Mouse (Mus musculus) G1E (cell line): ENCODE results near the gene Ptprz1. TPM values are rescaled to one million over a fixed set of nuclear protein-coding genes. Genes with fewer than 3 reads are reported as not detected.

Experiments
- ATAC-seq: 2 replicates; pipeline ENCODE4 v1.8.0; 2016; ENCODE audit warnings: mild to moderate bottlenecking; ENCODE audit not compliant: insufficient number of reproducible peaks, poor library complexity, low FRiP score, severe bottlenecking; ENCODE audit errors: extremely low read depth
- DNase-seq: peaks from one replicate; pipeline ENCODE4 v3.0.0; 2012; ENCODE audit warnings: low spot score
- H3K27me3 ChIP-seq: 2 replicates; pipeline ENCODE4 v1.6.1; 2012; ENCODE audit warnings: mild to moderate bottlenecking, low read length, inconsistent platforms; ENCODE audit not compliant: insufficient read depth
- H3K36me3 ChIP-seq: replicated peaks from 2 replicates; pipeline ENCODE3; 2012; ENCODE audit warnings: mild to moderate bottlenecking, inconsistent platforms
- H3K4me1 ChIP-seq: 2 replicates; pipeline ENCODE4 v1.6.1; 2012; ENCODE audit warnings: low read depth, low read length, inconsistent platforms, mixed read lengths; ENCODE audit not compliant: insufficient read depth
- H3K4me3 ChIP-seq: 2 replicates; pipeline ENCODE4 v1.5.1; 2012; ENCODE audit warnings: low read depth, mild to moderate bottlenecking, inconsistent platforms, low read length, moderate library complexity, mixed read lengths
- H3K9me3 ChIP-seq: replicated peaks from 2 replicates; pipeline ENCODE4 v1.6.1; 2012; ENCODE audit warnings: inconsistent platforms
- CTCF ChIP-seq: IDR thresholded peaks from 2 replicates; pipeline ENCODE4 v1.5.1; 2012; ENCODE audit warnings: low read depth, low read length, inconsistent platforms, mixed read lengths
- GATA1 ChIP-seq: IDR thresholded peaks from 2 replicates; pipeline ENCODE4 v1.6.1; 2012; ENCODE audit warnings: borderline replicate concordance, low read length, inconsistent platforms, mixed read lengths
- GATA2 ChIP-seq: IDR thresholded peaks from 2 replicates; pipeline ENCODE4 v1.6.1; 2012; ENCODE audit warnings: low read depth, low read length, inconsistent platforms, borderline replicate concordance
- POLR2AphosphoS5 ChIP-seq: IDR thresholded peaks from 2 replicates; pipeline ENCODE4 v1.6.1; 2012; ENCODE audit warnings: low read depth, low read length, inconsistent platforms; ENCODE audit not compliant: insufficient replicate concordance
- TAL1 ChIP-seq: conservative IDR thresholded peaks from 2 replicates; pipeline ENCODE4 v1.6.1; 2012; ENCODE audit warnings: low read depth, low read length, inconsistent platforms, mixed read lengths
- polyA plus RNA-seq: library from polyadenylated mRNA; stranded (reverse); fragments of >175 nt; gene quantifications from 2 replicates; pipeline ENCODE4 v1.2.3, GENCODE M21; 2012
- total RNA-seq, 2 experiments: library from RNA; stranded (forward) in 1 of 2; stranded (reverse) in 1 of 2; fragments of 200-1000 nt in 1 of 2; fragments of >200 nt in 1 of 2; fragmentation: Nextera tagmentation in 1 of 2; gene quantifications; 2 replicates each; pipeline ENCODE4 v1.2.3; 2014 to 2017

Ptprz1 gene
- total RNA-seq (2014; fragmentation: Nextera tagmentation) = not detected in 2 replicates
- total RNA-seq (2017) = 0.06 and 0.22 TPM in 2 replicates
- not detected in 2 replicates for polyA plus RNA-seq

DNA sequence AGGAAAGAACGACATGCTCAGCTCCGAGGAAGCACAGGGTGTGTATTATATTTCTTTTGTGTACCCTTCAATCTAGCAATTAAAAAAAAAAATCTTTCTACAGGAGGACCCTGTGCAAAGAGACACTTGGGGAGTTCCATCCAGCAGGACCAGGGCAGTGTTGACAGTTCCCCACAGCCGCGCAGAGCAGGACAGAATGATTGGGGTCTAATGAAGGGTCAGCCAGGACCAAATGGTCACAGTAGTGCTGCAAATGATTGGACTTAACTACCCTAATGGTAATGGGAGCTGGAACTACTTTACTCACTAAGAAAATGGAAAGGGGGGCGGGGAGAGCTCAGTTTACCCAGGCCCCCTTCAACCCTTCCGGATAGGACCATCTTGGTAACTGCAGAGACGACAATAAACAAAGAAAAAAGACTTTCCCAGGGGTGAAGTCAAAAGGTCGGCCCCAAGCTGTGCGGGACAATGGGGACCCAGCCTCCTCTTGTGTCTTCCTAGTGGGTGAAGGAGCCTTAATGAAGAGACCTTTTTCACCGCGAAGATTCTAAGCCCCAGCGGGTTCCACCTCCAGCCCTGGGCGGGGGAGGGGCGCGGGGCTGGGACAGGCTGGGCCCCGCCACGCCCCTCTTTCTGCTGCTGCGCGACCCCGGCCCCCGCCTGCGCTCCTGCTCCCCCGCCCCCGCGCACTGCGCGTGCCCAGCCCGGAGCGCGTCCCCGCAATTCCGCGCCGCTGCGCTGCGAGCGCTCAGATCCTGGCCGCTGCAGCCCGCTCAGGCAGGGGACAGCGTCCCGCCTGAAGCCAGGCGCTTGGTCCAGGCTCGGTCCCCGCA, at the start of gene Ptprz1:
Ptprz1 (plus strand) TSS at position 722 of the 833 bp plus-strand sequence.
- TF ChIP-seq GATA1 = no peak
- TF ChIP-seq GATA2 = no peak
- TF ChIP-seq POLR2AphosphoS5 = no peak
- no peak for TF ChIP-seq CTCF
- TF ChIP-seq TAL1 = no peak
- Histone ChIP-seq H3K4me3 (no peak within 1 kb of the TSS), H3K27me3 (peaks cover 6% of the 10 kb centered on the region; the same call in 1 of the 2 replicates), H3K9me3 (no peaks in the 10 kb centered on the region), H3K36me3 (no peaks in the 10 kb centered on the region), H3K4me1 (no peaks in the 10 kb centered on the region)
- DNase-seq (no peak), ATAC-seq (no peak)

- Histone ChIP-seq H3K36me3 (no peaks in the 10 kb centered on the region), H3K9me3 (no peaks in the 10 kb centered on the region), H3K4me3 (no peak overlapping the region), H3K4me1 (no peaks in the 10 kb centered on the region), H3K27me3 (0 out of 2 replicates have a peak, but pooled peaks cover 3% of the 10 kb centered on the region)
- TF ChIP-seq GATA1 (no peak), CTCF (no peak), GATA2 (no peak), POLR2AphosphoS5 (no peak), TAL1 (no peak)
- DNase-seq (no peak), ATAC-seq (no peak)
Measured at GRCm38 (mm10) chr6:22833637-22834036, 41.7 kb upstream of the Ptprz1 start.

DNA sequence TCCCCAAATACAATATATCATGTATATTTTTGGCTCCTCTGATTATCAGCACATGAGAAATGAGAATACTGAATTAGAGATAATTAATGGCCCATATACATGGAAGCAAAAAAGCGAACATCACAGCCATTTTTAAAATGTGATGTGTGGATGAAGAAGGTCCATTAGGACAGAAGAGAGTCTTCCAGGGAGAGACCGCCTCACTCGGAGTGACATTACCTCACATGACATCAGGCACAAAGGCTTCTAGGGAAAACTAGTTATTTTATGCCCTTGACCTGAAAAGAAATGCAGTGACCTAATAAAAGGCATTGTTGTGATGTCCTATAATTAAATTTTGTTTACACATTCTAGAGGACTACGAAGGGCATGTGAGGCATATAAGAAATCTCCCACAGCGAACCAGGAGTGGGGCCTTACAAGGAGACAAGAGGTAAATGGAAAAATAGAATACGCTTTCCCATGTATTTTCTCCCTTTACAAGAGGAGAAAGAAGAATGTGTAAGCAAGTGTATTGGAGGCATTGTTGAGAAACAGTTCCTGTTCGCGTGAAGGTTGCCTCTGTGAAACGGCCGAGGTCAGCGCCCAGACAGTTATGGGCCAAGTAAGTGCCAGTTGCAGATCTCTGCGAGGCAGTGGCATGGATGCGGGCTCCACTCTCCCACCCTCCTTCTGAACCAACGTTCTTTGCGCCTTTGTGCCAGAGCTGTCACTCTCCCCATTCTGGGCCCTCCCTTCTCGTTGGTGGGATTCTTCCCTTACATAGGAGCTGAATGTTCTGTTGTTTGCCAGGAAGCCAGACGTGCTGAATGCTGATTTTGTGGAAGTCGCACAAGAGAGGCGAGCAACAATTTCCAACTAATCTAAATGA, 41.0 kb upstream of the Ptprz1 start:
- H3K4me3 ChIP-seq = no peak overlapping the region
- no peak for TF ChIP-seq TAL1
- TF ChIP-seq GATA1 = no peak
- TF ChIP-seq CTCF = no peak
- no peak for TF ChIP-seq GATA2
- TF ChIP-seq POLR2AphosphoS5 = no peak
- ATAC-seq = no peak
- H3K36me3 ChIP-seq = no peaks in the 10 kb centered on the region
- 0 out of 2 replicates have a peak, but pooled peaks cover 3% of the 10 kb centered on the region for H3K27me3 ChIP-seq
- no peaks in the 10 kb centered on the region for H3K9me3 ChIP-seq
- H3K4me1 ChIP-seq = no peaks in the 10 kb centered on the region
- DNase-seq = no peak

- no peak for ATAC-seq
- Histone ChIP-seq H3K4me1 (no peaks in the 10 kb centered on the region), H3K9me3 (no peaks in the 10 kb centered on the region), H3K4me3 (no peak overlapping the region), H3K27me3 (peaks cover 6% of the 10 kb centered on the region; the same call in 1 of the 2 replicates), H3K36me3 (no peaks in the 10 kb centered on the region)
- no peak for DNase-seq
- no peak for TF ChIP-seq POLR2AphosphoS5
- no peak for TF ChIP-seq GATA2
Measured at GRCm38 (mm10) chr6:22875614-22876541, 576 bp downstream of the Ptprz1 start.

DNA sequence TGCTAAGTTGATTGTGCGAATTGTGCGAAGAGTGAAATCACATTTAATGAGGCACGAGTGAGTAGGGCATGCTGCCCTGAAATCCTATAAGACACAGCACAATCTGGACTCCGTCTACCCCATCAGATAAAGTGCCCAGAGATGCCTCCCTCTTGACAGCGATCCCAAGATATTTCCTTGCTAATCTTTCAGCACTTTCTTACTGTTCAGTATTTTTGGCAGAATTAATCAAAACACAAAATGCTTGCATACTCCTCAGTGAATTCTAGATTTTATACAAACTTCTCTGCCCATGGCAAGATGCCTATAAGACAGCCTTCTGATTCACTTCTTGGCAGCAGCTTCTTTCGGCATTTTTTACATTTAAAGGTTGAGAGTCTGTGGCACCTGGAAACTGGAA, 12.7 kb downstream of the Ptprz1 start:
- no peaks in the 10 kb centered on the region for H3K9me3 ChIP-seq

More for the DNA sequence above, 12.7 kb downstream of the Ptprz1 start:
- H3K36me3 ChIP-seq = no peaks in the 10 kb centered on the region
- DNase-seq = no peak
- no peaks in the 10 kb centered on the region for H3K27me3 ChIP-seq
- no peak for ATAC-seq
- H3K4me3 ChIP-seq = no peak overlapping the region
- no peaks in the 10 kb centered on the region for H3K4me1 ChIP-seq
- TF ChIP-seq GATA1 = no peak
- no peak for TF ChIP-seq TAL1
- TF ChIP-seq GATA2 = no peak
- TF ChIP-seq POLR2AphosphoS5 = no peak
- TF ChIP-seq CTCF = no peak
